Mouse (Mus musculus) CD4-positive naive resting alpha-beta T cell, adult 76 days (primary cell): Measurements from ENCODE around the gene Kctd6. TPM values are rescaled to one million over a fixed set of nuclear protein-coding genes. Genes with fewer than 3 reads are reported as not detected.

Experiments
- total RNA-seq: library from RNA; stranded (reverse); gene quantifications from one replicate; pipeline ENCODE4 v1.2.4, GENCODE M21; 2023

Gene Kctd6
- 12.8 TPM for total RNA-seq

GRCm38 (mm10) chr14:8213803-8214224 is at the start of gene Kctd6:
Kctd6 (plus strand) TSS chr14:8214140.

GRCm38 (mm10) chr14:8172507-8173410 is 41.2 kb upstream of the Kctd6 start, which contains the start of gene Pdhb:
Pdhb (minus strand) TSS chr14:8173025.

GRCm38 (mm10) chr14:8259166-8259565 is 45.2 kb downstream of the Kctd6 start, which contains the start of gene Acox2:
Acox2 (minus strand) TSS chr14:8259353.

Other genes with a start within 250 kb of the Kctd6 start
- gene Dnase1l3, start 219.6 kb upstream of the Kctd6 start, total RNA-seq, result 6.6 TPM
- gene Abhd6, start 211.2 kb upstream of the Kctd6 start, total RNA-seq, result 10.3 TPM
- gene Rpp14, start 133.8 kb upstream of the Kctd6 start, total RNA-seq, result 12.8 TPM
- 60.7 TPM for gene Pxk, start 115.9 kb upstream of the Kctd6 start, total RNA-seq
- gene Pdhb, start 41.1 kb upstream of the Kctd6 start, total RNA-seq, result 147 TPM
- gene Acox2, start 45.2 kb downstream of the Kctd6 start, total RNA-seq, result not detected
- not detected for gene Fam107a, start 103.9 kb downstream of the Kctd6 start, total RNA-seq
- gene Oit1, start 164.6 kb downstream of the Kctd6 start, total RNA-seq, result not detected